Mouse (Mus musculus) MN1 (cell line): Measurements from ENCODE around the gene Popdc3.
A peak's percentile ranks its signal among the peaks of the same experiment; 100 is the strongest.
"Not testable (repeated sequence)": the region's sequence is repeated elsewhere in the genome, so short reads cannot be mapped to it uniquely, and the experiment has no call there.

Experiments
- DNase-seq: peaks from one replicate; pipeline ENCODE4 v3.0.0-alpha.2; 2016; ENCODE audit warnings: low spot score

Popdc3 gene

DNA sequence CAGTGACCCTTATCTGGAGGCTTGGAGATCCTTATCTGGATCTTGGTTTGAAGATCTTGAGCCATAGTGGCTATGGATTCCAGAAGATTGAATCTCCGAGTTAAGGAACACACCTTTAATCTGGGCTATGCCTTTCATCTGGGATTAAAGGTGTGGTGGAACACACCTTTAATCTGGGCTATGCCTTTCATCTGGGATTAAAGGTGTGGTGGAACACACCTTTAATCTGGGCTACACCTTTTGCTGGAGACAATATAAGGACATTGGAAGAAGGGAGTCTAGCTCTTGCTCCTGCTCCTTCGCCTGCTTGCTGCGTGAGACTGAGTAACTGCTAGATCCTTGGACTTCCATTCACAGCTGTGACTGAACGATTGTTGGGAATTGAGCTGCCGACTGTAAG, at the start of gene Popdc3:
TSS of gene Popdc3 (plus strand) at position 301 of the 400 bp plus-strand sequence.
- DNase-seq, result not testable (repeated sequence)

DNA sequence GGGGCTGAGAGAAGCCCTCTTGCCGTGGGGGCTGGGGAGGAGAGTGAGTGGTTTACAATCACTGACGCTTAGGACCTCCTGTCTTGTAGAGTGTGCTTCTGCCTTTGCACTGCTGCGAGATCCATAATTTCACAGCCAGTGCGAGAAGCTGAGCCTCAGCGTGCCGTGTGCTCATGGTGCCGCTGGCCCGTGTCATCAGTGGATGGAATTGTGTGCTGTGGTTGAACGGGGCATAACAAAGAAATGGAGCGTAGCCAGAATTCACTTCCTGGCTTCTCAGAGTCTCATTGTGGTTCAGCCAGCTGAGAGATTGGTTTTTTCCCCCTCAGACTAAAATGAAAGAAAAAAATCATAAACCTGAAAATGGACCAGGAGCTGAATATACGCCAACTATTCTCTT, 48.8 kb upstream of the Popdc3 start:
- DNase-seq, result no peak

DNA sequence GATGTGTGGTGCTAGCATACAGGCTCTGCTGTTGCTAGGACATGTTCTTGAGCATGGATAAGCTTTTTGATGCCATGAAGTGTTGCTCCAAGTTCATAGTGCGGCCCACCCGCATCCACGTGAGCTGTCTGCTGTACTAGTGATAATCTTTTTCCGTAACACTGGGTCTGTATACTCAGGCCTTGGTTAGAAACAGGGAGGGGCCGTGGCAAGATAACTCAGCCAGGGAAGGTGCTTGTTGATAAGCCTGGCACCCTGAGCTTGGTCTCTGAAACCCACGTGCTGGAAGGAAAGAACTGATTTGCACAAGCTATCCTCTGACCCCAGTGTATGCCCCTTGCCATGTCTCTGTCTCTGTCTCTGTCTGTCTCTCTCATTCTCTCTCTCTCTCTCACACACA, 47.9 kb upstream of the Popdc3 start:
- DNase-seq, result no peak

GRCm38 (mm10) chr10:45132371-45132770, 45.5 kb upstream of the Popdc3 start:
- peak; percentile 47 for DNase-seq

DNA sequence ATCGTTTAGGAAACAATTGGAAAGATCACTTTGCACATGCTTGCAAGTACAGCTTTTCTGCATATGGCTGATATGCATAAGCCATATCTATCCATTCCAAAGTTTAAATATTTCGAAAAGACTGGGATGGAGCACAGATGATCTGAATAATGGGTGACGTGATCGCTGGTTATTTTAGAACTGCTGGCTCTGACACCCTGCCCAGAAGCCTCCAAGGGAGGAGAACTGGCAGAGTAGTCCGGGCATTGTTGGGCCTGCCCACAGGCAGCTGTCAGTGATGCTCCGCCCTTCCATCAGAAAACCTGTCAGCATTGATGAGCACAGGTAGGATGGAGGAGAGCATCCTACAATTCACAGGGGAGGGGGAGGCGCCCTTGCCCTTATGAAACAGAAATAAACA, 41.1 kb upstream of the Popdc3 start:
- no peak for DNase-seq

GRCm38 (mm10) chr10:45139910-45140309, 38.0 kb upstream of the Popdc3 start:
- DNase-seq, result no peak

GRCm38 (mm10) chr10:45140474-45141212, 37.3 kb upstream of the Popdc3 start:
- no peak for DNase-seq

DNA sequence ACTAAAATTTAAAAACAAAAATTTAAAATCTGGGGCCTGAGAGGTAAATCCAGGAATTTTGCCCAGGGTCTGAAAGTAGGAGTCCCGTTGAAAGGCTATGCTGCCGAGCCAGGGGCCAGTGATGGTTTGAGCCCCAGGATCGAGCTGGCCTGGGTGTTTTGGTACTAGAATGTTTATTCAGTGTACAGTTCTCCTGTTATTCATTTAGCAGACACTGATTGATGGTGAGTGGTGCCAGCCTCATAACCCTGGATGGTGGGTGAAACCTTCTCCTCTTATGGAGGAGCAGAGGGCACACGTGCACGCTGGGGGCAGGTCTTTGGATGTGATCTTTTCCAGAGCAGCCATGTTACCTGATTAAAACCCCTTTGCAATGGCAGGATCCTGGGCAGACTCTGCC, 35.5 kb upstream of the Popdc3 start:
- DNase-seq, result no peak

DNA sequence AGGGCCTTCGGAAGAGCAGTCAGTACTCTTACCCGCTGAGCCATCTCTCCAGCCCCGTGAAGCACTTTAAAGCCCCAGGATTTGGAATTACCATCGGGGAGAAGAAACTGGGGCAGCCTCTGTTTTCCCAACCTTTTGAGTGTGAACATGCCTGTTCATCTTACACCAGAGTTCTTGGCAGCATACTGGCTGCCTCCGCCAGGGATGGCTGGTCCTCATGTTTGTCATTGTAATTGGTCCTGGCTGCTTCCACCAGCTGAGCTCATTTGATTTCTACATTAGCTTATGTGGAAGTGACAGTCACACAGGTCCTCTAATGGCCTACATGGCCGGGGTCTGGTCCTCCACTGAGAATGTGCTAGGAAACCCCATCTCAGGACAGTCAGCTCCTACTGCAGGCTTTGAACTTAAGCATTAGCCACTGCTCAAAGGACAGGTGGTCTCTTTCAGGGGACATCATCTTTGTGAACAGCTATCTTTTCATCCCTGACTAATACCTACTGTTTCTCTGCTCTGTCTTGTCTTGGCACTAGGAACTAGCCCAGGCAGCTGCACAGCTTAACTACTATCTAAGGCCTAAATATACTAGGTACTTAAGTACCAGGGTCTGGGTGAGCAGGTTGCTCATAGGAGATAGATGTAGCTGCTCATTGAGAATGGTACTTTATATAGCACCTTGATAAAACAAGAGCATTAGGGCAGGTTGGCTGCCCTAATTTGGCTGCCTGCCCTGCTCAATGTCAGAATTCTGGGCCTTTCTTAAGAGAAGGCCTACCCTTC, 33.7 kb upstream of the Popdc3 start:
- no peak for DNase-seq

DNA sequence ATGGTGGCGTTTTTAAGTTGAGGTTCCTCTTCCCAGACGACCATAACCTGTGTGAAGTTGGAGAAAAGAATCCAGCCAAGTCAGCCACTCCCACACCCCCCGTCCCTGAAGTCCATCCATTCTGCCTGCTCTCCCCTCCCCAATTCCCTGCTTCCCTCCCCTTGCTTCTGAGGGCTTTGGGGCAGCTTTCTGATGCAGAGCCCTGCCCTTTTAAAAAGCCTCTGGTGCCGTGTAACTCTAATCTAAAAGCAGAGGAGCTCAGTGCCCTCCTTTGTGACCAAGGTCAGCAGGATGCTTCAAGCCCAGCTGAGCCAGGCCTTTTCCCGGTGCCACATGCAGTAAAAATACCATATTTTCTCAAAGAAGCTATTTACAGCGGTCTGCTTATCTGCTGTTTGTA, 31.1 kb upstream of the Popdc3 start:
- DNase-seq, result no peak

DNA sequence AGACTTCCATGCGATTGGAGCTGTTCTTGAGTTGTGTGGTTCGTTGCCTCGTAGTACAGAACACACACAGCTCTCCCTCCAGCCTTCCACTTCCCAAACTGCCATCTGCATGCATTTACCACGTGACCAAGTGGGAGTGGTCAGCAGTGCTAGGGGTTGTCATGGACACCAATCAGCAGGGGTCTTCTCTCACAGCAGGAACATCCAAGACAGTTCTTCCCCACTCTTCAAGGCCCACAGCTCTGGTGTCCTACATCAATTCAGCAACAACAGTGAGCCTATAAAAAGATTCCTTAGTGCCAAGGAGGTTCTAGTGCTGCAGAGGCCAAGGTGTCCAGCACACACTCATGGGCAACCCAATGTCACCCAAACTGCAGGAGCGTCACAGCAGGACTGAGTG, 26.8 kb upstream of the Popdc3 start:
- DNase-seq, result no peak

- DNase-seq, result peak; percentile 33
These were observed 25.9 kb upstream of the Popdc3 start for GRCm38 (mm10) chr10:45151771-45152692.

GRCm38 (mm10) chr10:45154557-45155060, 23.3 kb upstream of the Popdc3 start:
- DNase-seq, result no peak

DNA sequence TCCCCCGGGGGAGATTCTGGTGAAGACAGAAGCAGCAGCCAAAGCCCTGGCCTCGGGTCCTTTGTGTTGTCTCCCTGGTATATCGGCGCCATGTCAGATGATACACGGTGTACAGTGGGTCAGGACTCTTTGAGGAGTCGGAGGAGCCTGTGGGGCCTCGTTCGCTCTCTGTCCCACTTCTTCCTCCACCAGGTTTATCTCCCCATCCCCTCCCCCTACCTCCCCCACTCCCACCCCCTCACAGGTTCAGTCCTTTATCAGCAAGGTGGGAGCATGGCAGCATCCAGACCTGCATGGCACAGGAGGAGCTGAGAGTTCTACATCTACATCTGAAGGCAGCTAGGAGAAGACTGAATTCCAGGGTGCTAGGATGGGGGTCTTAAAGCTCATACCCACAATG, 12.0 kb upstream of the Popdc3 start:
- DNase-seq, result no peak

GRCm38 (mm10) chr10:45173927-45174326, 4.0 kb upstream of the Popdc3 start:
- no peak for DNase-seq

DNA sequence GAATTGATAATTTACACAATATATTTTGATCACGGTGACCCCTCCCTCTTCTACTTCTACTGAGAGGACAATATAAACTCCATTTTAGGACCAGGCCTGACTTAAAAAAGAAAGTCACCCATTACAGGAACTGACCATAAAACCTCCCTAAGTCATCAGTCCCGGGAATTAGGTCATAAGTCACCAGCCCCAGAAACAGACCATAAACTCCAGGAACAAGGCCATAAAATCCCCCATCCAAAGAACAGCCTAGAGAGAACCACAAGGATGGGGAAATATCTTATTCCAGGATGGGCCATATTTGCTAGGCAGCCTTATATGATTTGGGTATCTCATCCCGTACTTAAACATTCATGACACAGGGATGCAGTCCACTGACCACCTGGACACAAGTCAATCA, 3.6 kb upstream of the Popdc3 start:
- DNase-seq, result no peak

DNA sequence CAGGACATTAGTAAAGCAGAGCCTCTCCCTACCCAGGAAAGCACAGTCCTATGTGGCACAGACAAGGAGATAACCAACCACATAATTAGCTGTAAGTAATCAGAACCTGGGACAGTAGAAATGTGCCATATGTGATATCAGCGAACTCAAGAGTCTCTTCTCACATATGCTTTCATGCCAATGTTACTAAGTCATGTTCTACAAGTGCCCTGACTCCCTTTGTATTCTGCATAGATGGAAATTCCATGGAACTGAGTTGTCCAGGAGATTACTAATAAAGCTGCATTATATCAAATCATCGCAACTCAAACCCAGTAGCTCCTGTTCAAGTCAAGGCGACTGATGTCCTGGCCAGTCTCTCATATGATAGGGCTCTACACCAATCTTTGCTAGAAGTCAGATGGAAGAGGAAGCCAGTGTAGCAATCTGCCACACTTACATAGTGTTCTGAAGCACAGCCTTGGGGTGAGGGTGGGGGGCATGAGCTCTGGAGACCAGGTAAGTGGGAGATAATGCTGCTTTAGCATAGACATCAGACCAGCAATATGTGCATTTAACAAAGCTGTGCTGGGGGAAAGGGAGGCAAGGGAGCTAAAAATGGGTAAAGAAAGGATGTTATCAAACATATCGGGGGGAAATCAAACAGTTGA, 2.9 kb downstream of the Popdc3 start:
- DNase-seq, result no peak

GRCm38 (mm10) chr10:45181344-45181743, 3.4 kb downstream of the Popdc3 start:
- DNase-seq, result no peak

DNA sequence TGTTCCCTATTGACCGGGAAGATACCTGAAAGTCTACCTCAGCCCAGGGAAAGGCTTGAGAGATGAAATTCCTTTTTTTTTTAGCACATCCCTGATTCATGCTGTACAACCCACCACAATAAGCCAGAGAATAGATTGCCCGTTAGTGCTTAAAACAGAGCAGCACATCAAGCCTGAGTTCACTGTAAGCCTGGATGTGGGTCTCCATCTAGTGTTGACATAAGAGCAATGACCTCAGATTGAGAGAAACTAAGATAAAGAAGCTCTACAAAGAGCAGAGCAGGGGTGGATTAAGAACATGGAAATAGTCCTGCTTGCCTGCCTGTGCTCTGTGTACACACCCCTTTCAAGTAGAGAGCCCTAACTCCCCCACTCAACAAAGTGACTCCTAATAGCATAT, 7.6 kb downstream of the Popdc3 start:
- no peak for DNase-seq

- DNase-seq, result no peak
These were observed 15.7 kb downstream of the Popdc3 start for GRCm38 (mm10) chr10:45193330-45194310.

- DNase-seq, result no peak
These were observed 16.6 kb downstream of the Popdc3 start for GRCm38 (mm10) chr10:45194531-45194930.
